Mouse (Mus musculus) lung, adult 2 months (tissue): ENCODE results near the gene Pgm2l1.

Experiments used
- CTCF ChIP-seq: fragments of 200-500 bp; IDR thresholded peaks from 2 replicates; pipeline ENCODE4 v1.5.1; 2011; ENCODE audit warnings: mild to moderate bottlenecking, low read length, control low read depth; ENCODE audit not compliant: insufficient read depth
- POLR2A ChIP-seq: fragments of 200-500 bp; IDR thresholded peaks from 2 replicates; pipeline ENCODE4 v1.6.1; 2011; ENCODE audit warnings: low read depth, mild to moderate bottlenecking, control low read depth, low read length, borderline replicate concordance; ENCODE audit errors: extremely low read depth

- no peak for TF ChIP-seq CTCF
- TF ChIP-seq POLR2A: no peak
These were observed 48.3 kb upstream of the Pgm2l1 start for GRCm38 (mm10) chr7:100178891-100179233.
